Mouse (Mus musculus) kidney, adult 18-20 months (tissue): Measurements from ENCODE around the gene Hnf4a.
A peak's percentile ranks its signal among the peaks of the same experiment; 100 is the strongest.

Experiments
- DNase-seq: peaks from one replicate; pipeline ENCODE4 v3.0.0; 2021

Hnf4a gene

GRCm38 (mm10) chr2:163554425-163554982 is 47.9 kb downstream of the Hnf4a start:
- DNase-seq: no peak

GRCm38 (mm10) chr2:163554996-163555395 is 48.4 kb downstream of the Hnf4a start:
- no peak for DNase-seq

GRCm38 (mm10) chr2:163555417-163555816 is 48.8 kb downstream of the Hnf4a start:
- no peak for DNase-seq

DNA sequence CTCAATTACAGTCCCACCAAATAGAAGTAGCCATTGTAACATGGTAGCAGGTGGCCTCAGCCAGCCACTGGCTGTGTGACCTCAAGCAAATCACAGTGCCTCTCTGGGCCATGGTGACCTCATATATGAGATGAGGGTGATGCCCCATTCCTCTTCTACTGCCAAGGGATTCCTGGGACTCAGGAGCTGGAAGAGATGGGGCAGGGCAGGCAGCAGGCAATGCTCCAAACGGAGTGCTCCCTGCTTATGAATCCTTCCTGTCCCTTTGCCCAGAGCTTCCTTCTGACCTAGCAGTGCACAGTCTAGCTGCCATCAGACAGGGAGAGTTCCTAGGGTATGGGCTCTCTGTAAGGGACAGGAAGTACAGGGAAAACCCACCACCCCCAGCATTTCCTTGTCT is 51.9 kb downstream of the Hnf4a start:
- peak; percentile 43 for DNase-seq

GRCm38 (mm10) chr2:163559236-163559635 is 52.6 kb downstream of the Hnf4a start:
- DNase-seq: no peak

DNA sequence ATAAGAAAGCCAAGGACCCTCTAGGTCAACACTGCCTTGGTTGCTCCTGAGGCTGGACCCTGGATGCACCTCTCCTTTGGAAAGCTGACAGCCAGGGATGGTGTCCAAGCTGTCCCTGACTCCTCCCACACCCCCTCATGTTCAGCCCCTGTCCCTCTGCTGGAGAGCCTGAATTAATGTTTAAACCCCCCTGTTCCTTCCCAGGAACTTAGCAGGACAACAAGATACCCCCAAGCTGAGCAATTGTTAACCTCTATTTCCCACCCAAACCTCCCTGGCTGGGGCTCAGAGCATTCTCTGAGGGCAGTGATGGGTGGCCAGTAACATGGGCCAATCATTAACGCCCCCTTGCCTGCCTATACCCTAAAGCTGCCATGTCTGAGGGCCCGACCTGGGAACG is 53.6 kb downstream of the Hnf4a start:
- peak; percentile 78 for DNase-seq

DNA sequence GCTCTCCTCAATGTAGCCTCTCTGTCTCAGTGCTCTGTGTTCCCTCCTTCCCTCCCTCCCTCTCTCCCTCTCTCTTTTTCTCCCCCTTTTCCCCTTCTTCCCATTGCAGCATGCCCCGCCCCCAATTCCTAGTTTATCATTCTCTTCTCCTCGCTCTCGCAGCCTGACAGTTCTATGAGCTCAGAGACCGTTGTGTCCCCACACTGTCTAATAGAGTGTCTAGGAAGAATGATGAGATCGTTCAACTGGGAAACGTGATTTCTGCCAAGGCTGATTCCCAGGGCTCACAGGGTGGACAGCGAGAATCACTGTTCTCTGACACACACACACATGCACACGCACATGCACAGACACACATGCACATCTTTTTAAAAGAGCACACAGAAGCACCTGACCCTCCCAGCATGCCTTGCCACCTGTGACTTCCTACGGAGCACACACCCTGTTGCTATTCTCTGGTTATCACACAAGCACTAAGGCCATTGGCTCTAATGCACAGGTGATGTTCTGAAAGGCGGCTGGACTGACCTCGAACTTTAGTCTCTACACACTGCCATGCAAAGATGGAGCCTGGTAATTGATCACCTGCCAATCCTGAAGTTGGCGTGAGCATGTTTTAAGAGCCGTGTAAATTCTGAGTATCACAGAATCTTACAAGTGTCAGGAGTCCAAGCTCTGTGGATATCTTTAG is 54.8 kb downstream of the Hnf4a start:
- DNase-seq: no peak

GRCm38 (mm10) chr2:163564646-163565045 is 58.0 kb downstream of the Hnf4a start:
- DNase-seq: no peak

- no peak for DNase-seq
Measured at GRCm38 (mm10) chr2:163574321-163574720, 67.7 kb downstream of the Hnf4a start.

DNA sequence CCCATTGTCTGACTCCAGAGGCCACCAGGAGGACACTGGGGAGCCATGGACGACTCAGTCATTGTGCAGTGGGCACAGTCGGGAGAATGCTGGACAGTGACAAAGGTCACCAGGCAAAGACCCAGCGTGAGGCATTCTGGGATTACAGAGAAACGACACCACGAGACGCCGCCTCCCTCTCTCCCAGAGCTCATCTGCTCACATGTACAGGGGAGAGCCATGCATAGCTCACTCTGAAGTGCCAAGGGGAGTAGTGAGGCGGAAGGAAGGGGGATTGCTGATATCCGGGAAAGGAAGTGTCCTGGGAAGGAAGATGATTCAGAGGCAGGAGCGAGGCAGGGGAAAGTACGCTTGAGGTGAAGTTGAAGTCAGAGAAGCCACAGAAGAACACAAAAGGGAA is 68.6 kb downstream of the Hnf4a start:
- no peak for DNase-seq

- no peak for DNase-seq
Measured at GRCm38 (mm10) chr2:163577986-163578385, 71.4 kb downstream of the Hnf4a start.

DNA sequence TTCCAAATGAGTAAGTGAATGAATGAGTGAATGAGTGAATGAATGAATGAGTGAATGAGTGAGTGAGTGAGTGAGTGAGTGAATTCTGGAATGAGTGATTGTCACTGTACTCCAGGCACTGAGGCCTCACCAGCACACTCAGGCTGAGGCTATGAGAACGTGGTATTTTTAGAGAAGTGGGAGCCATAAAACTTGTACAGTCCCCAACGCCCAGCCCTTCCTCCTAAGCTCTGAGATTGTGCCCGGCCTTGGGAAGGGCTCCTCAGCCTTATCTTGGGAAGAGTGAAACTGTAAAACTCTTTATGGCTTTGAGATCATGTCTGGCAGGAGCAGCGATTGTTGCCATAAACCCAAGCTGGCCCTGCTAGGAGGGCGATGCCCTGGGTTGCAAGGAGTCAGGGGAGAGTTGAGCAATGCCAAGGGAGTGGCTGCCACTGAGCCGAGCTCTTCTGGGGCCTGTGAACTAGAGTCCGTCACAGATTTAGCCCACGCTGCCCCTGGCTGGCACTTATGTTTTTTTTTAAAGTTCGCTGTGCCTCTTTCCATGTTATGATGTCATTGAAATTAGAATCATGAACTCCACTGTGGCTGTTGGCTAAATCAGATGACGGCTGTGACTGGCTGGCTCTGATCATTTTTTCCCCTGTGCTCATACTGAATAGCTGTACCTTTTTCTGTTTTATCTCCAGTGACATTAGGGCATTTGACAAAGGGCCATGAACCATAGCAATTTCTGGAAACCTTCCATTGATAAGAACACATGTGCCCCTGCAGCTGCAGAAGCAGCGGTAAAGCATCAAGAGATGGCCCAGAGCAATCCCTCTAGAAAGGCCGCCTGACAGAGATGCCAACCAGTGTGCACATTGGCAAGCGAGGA is 73.7 kb downstream of the Hnf4a start:
- no peak for DNase-seq

DNA sequence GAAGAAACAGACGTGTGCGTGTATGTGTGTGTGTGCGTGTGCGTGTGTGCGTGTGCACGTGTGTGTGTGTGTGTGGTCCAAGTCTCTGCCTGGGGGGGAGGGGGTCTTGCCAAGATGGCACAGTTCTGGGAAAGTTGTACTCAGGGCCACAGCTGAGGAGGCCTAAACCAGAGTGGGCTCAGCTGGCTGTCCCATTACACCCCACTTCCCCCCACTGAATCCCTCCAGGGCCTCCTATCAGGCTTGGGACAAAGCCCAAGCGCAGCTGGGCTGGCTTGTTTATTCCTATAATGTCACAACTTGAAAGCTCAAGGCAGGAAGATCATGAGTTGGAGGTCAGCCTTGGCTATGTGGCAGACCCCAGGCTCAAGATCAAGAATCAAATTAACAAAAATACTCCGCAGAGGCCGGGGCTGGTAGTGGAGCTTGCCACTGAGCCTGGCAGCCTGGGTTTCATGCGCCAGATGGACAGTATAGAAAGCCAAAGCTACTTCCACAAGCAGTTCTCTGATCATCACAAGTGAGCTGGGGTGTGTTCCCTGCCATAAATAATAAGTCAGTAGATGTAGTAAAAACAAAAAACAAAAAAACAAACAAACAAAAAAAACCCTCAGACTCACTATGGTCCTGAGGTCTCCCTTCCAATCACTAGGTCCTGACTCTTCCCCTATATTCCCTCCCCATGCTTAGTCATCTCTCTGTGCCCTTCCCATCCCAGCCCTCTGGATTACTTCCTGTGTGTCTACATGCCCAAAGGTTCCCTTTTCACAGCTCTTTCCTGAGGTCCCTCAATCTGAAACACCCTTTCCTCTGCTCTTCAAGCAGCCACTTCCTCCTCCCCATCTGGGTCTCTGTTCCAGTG is 76.8 kb downstream of the Hnf4a start:
- no peak for DNase-seq

DNA sequence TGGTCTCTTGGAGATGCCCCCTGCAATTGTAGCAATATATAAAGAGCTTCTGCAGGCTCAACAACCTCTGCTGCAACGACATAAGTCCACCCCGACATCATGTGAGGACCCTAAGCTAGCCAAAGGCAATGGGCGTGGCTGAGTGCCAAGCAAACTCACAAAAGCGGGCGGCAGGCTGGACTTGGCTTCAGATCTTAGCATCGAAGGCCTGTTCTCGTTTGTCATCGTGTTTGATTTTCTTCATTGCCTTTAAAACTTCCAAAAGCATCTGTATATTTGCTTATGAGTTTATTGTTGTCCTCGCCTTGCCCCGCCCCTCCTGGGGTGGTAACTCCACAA is 77.4 kb downstream of the Hnf4a start:
- no peak for DNase-seq

DNA sequence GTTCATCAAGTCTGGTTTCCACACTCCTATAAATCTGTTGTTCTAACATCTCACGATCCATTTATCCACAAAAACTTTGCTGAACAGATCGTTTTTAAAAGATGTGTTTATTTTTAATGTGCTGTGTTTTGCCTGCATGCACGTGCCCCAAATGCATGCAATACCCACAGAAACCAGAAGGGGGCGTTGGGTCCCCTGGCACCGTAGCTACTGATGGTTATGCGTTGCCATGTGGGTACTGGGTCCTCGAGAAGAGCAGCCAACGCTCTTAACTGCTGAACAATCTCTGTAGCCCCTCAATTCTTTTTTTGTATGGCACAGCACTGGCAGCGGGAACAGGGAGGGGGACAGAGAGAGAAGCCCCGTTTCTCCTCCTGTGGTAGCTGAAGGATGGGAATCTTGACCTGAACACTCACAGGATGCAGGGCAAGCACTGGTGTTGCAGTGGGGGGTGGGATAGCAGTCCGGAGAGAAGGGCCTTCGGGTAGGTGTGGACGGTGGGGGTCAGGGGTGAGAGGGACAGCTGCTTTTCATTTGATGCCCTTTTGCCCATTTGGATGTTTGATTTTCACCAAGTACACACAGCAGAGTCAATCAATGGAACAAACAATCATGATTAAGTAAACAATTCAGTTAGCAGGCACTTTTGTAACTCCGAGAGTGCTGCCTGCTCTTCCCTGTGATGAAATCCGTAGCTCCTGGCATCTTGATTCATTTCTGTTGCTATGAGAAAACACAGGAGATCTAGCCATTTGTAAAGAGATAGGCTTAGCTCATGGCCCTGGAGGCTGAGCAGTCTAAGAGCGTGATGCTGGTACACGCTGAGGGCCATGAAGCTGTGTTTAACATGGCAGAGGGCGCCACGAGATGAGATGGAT is 80.0 kb downstream of the Hnf4a start:
- DNase-seq: peak; percentile 60

- no peak for DNase-seq
Measured at GRCm38 (mm10) chr2:163587506-163587905, 80.9 kb downstream of the Hnf4a start.

- no peak for DNase-seq
Measured at GRCm38 (mm10) chr2:163590211-163590610, 83.6 kb downstream of the Hnf4a start.

- DNase-seq: no peak
Measured at GRCm38 (mm10) chr2:163590996-163591395, 84.4 kb downstream of the Hnf4a start.

DNA sequence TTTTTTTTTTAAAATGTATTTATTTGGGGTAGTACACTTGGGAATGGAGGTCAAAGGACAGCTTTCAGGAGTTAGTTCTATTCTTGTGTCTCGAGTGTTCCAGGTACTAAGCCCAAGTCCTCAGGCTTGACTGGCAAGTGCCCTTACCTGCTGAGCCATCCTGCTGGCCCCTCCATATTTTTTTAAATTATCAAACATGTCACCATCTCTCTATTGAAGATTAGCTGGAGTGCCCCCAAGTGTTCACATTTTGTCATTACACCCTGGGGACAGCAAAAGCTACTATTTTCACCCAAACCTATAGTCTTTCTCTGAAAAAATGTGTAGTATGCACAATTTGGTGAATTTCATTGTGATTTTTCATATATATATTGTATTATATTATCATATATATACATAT is 85.5 kb downstream of the Hnf4a start:
- no peak for DNase-seq

- peak; percentile 33 for DNase-seq
Measured at GRCm38 (mm10) chr2:163593636-163594282, 87.2 kb downstream of the Hnf4a start.

- peak; percentile 34 for DNase-seq
Measured at GRCm38 (mm10) chr2:163595119-163595518, 88.5 kb downstream of the Hnf4a start.
